Mouse (Mus musculus): ENCODE measurements around the gene Sema6b. TPM values are rescaled to one million over a fixed set of nuclear protein-coding genes. Genes with fewer than 3 reads are reported as not detected.
"Not testable (repeated sequence)": the region's sequence is repeated elsewhere in the genome, so short reads cannot be mapped to it uniquely, and the experiment has no call there.

The Sema6b gene
- polyA plus RNA-seq, 1 experiment from 2014 or later, result 1.5 TPM

DNA sequence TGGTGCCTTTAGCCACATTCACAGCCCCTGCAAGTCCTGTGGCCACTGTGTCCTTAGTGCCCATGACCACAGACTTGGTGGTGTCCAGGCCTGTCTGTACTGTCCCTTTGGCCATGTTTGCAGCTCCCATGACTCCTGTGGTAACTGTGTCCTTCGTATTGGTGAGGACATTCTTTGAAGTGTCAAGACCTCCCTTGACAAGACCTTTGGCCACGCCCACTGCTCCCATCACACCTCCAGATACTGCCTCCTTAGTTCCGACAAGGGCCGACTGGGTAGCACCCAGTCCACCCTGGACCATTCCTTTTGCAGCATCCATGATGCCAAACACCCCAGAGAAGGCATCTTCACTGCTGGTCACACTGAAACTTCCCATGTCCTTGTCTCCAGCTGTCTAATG, 33.2 kb downstream of the Sema6b start:
- H3K9ac ChIP-seq (ENCODE audit: low read depth, low read length), result no peak overlapping the region
- no peak overlapping the region for H3K27ac ChIP-seq (ENCODE audit: low read depth, low read length)
- DNase-seq (ENCODE audit: low spot score) (no peak), ATAC-seq (replicated peaks; ENCODE audit: low FRiP score) (no peak)
- no peaks in the 10 kb centered on the region for H3K27me3 ChIP-seq (replicated peaks; ENCODE audit: control insufficient read depth, insufficient read depth, low read length)
- peaks cover 6% of the 10 kb centered on the region for H3K36me3 ChIP-seq (ENCODE audit: control insufficient read depth, insufficient read depth, low read length)
- H3K4me3 ChIP-seq (ENCODE audit: low read depth, low read length), result no peak overlapping the region
- WGBS, result 65% methylated on average over 4 of the region's 4 CpGs
- no peak overlapping the region for H3K4me2 ChIP-seq
- H3K4me1 ChIP-seq (replicated peaks; ENCODE audit: control insufficient read depth, insufficient read depth, low read length), result no peaks in the 10 kb centered on the region
- no peaks in the 10 kb centered on the region for H3K9me3 ChIP-seq (ENCODE audit: control insufficient read depth, low read length)

DNA sequence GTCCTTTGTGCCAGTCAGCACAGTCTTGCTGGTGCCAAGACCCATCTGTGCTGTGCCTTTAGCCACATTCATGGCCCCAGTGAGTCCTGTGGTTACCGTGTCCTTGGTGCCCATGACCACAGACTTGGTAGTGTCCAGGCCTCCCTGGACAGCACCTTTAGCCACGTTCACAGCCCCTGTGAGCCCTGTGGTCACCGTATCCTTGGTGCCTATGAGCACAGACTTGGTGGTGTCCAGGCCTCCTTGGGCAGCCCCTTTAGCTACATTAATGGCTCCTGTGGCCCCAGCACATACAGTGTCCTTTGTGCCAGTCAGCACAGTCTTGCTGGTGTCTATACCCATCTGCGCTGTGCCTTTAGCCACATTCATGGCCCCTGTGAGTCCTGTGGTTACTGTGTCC, 33.7 kb downstream of the Sema6b start:
- H3K9ac ChIP-seq (ENCODE audit: low read depth, low read length); H3K9me3 ChIP-seq (ENCODE audit: control insufficient read depth, low read length); H3K4me3 ChIP-seq (ENCODE audit: low read depth, low read length); H3K27me3 ChIP-seq (replicated peaks; ENCODE audit: control insufficient read depth, insufficient read depth, low read length); H3K27ac ChIP-seq (ENCODE audit: low read depth, low read length); H3K4me1 ChIP-seq (replicated peaks; ENCODE audit: control insufficient read depth, insufficient read depth, low read length); DNase-seq (ENCODE audit: low spot score); H3K4me2 ChIP-seq; ATAC-seq (replicated peaks; ENCODE audit: low FRiP score): not testable (repeated sequence)
- WGBS, result 92% methylated on average over 4 of the region's 4 CpGs
- peaks cover 11% of the 10 kb centered on the region for H3K36me3 ChIP-seq (ENCODE audit: control insufficient read depth, insufficient read depth, low read length)

DNA sequence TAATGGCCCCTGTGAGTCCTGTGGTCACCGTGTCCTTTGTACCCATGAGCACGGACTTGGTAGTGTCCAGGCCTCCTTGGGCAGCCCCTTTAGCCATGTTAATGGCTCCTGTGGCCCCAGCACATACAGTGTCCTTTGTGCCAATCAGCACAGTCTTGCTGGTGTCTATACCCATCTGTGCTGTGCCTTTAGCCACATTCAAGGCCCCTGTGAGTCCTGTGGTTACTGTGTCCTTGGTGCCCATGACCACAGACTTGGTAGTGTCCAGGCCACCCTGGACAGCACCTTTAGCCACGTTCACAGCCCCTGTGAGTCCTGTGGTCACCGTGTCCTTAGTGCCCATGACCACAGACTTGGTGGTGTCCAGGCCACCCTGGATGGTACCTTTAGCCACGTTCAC, 35.3 kb downstream of the Sema6b start:
- ATAC-seq (replicated peaks; ENCODE audit: low FRiP score); DNase-seq (ENCODE audit: low spot score); H3K27ac ChIP-seq (ENCODE audit: low read depth, low read length); H3K9ac ChIP-seq (ENCODE audit: low read depth, low read length); H3K9me3 ChIP-seq (ENCODE audit: control insufficient read depth, low read length); H3K4me3 ChIP-seq (ENCODE audit: low read depth, low read length); H3K4me2 ChIP-seq; H3K27me3 ChIP-seq (replicated peaks; ENCODE audit: control insufficient read depth, insufficient read depth, low read length); H3K4me1 ChIP-seq (replicated peaks; ENCODE audit: control insufficient read depth, insufficient read depth, low read length): not testable (repeated sequence)
- WGBS, result 90% methylated on average over 2 of the region's 5 CpGs
- peaks cover 23% of the 10 kb centered on the region for H3K36me3 ChIP-seq (ENCODE audit: control insufficient read depth, insufficient read depth, low read length)

DNA sequence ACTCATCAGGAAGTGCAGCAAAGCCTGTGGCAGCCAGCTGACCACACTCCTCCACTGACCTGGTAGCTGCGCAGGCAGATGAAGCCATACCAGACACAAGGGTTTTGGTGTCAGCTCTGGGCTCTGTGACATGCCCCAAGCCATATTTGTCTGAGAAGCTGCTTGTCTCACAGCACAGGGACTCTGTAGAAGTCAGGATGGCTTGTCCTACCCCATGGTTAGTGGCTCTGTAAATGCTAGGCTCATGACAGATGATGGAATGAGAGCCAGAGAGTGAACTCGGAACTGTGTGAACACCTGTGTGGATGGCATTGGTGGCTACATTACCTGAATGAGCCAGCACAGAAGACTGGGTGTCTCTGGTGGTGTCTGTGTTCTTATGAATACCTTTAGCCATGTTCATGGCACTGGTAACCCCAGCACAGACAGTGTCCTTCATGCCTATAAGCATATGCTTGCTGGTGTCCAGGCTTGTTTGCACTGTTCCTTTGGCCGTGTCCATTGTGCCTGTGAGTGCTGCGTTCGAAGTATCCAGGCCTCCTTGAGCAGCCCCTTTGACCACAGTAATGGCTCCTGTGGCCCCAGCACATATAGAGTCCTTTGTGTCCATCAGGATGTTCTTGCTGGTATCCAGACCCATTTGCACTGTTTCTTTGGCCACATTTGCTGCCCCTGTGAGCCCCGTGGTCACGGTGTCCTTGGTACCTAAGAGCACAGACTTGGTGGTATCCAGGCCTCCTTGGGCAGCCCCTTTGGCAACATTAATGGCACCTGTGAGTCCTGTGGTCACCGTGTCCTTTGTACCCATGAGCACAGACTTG, 36.5 kb downstream of the Sema6b start:
- Histone ChIP-seq H3K27me3 (replicated peaks; ENCODE audit: control insufficient read depth, insufficient read depth, low read length) (no peaks in the 10 kb centered on the region), H3K27ac (ENCODE audit: low read depth, low read length) (no peak overlapping the region), H3K9ac (ENCODE audit: low read depth, low read length) (no peak overlapping the region), H3K4me1 (replicated peaks; ENCODE audit: control insufficient read depth, insufficient read depth, low read length) (no peaks in the 10 kb centered on the region), H3K4me3 (ENCODE audit: low read depth, low read length) (no peak overlapping the region), H3K9me3 (ENCODE audit: control insufficient read depth, low read length) (no peaks in the 10 kb centered on the region), H3K4me2 (no peak overlapping the region), H3K36me3 (ENCODE audit: control insufficient read depth, insufficient read depth, low read length) (peaks cover 30% of the 10 kb centered on the region)
- 97% methylated on average over 8 of the region's 8 CpGs for WGBS
- DNase-seq (ENCODE audit: low spot score) (no peak), ATAC-seq (replicated peaks; ENCODE audit: low FRiP score) (no peak)

DNA sequence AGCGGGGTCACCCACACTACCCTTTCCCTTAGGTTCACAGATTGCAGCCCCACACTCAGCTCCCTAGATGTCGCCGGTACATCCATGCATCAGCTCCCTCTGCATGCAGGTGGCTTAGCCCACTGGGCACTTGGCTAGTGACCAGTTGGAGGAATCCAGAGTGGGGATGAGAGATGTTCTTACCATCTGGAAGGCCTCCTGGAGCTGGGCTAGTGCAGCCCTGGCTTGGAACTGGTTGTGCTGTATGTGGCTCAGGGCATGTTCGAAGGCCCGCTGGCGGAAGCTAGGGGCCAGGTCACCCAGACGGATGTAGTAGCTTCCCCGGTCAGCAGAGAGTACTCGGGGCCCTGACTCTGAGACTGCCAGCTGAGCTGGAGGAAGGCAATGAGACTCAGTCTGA, 37.2 kb downstream of the Sema6b start:
- no peak overlapping the region for H3K9ac ChIP-seq (ENCODE audit: low read depth, low read length)
- no peaks in the 10 kb centered on the region for H3K4me1 ChIP-seq (replicated peaks; ENCODE audit: control insufficient read depth, insufficient read depth, low read length)
- 93% methylated on average over 9 of the region's 9 CpGs for WGBS
- H3K27me3 ChIP-seq (replicated peaks; ENCODE audit: control insufficient read depth, insufficient read depth, low read length), result no peaks in the 10 kb centered on the region
- no peaks in the 10 kb centered on the region for H3K9me3 ChIP-seq (ENCODE audit: control insufficient read depth, low read length)
- no peak overlapping the region for H3K4me3 ChIP-seq (ENCODE audit: low read depth, low read length)
- DNase-seq (ENCODE audit: low spot score) (no peak), ATAC-seq (replicated peaks; ENCODE audit: low FRiP score) (no peak)
- no peak overlapping the region for H3K4me2 ChIP-seq
- H3K27ac ChIP-seq (ENCODE audit: low read depth, low read length), result no peak overlapping the region
- peaks cover 37% of the 10 kb centered on the region for H3K36me3 ChIP-seq (ENCODE audit: control insufficient read depth, insufficient read depth, low read length)

DNA sequence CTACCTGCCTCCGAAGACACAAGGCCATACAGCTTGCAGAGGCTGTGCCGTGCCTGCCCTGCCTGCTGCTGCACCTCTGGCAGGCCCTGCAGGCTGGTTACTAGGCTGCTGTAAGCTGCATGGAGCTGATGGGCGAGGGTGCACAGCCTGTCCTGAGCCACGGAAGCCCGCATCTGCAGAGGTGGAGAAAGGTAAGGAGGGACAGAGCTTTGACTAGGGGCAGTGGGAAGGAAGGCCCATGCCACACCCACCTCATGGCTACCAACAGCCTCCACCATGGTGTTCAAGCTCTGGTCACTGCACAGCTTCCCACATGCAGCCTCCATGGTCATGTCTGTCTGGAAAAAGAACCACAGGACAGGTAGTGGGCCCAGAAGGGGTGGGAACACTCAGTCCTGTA, 38.0 kb downstream of the Sema6b start:
- no peak for ATAC-seq (replicated peaks; ENCODE audit: low FRiP score)
- H3K27ac ChIP-seq (ENCODE audit: low read depth, low read length), result no peak overlapping the region
- H3K9ac ChIP-seq (ENCODE audit: low read depth, low read length), result no peak overlapping the region
- H3K4me1 ChIP-seq (replicated peaks; ENCODE audit: control insufficient read depth, insufficient read depth, low read length), result no peaks in the 10 kb centered on the region
- no peak overlapping the region for H3K4me2 ChIP-seq
- 82% methylated on average over 5 of the region's 5 CpGs for WGBS
- no peak for DNase-seq (ENCODE audit: low spot score)
- H3K36me3 ChIP-seq (ENCODE audit: control insufficient read depth, insufficient read depth, low read length), result peaks cover 45% of the 10 kb centered on the region
- H3K4me3 ChIP-seq (ENCODE audit: low read depth, low read length), result no peak overlapping the region
- H3K27me3 ChIP-seq (replicated peaks; ENCODE audit: control insufficient read depth, insufficient read depth, low read length), result no peaks in the 10 kb centered on the region
- no peaks in the 10 kb centered on the region for H3K9me3 ChIP-seq (ENCODE audit: control insufficient read depth, low read length)

DNA sequence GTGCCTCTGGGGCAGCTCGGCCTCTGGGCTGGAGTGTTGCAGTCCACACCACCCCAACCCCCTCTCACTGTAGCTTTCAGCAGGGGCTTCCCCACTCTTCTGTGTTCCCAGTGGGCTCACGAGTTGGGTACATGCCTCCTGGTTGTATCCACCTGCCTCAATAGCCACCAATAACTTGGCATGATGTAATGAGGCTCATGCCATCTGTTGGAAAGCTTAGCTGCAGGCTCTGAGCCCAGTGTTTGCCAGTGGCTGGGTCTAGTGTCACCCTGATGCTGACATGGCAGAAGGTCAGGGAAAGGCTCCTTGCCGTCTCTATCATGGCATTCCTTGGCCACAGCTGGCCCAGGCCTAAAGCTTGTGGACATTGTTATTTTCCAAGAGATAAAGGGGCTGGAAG, 39.3 kb downstream of the Sema6b start:
- no peak overlapping the region for H3K9ac ChIP-seq (ENCODE audit: low read depth, low read length)
- DNase-seq (ENCODE audit: low spot score) (no peak), ATAC-seq (replicated peaks; ENCODE audit: low FRiP score) (no peak)
- no peak overlapping the region for H3K4me2 ChIP-seq
- H3K4me3 ChIP-seq (ENCODE audit: low read depth, low read length), result no peak overlapping the region
- WGBS, result 88% methylated on average over 3 of the region's 3 CpGs
- H3K9me3 ChIP-seq (ENCODE audit: control insufficient read depth, low read length), result no peaks in the 10 kb centered on the region
- H3K36me3 ChIP-seq (ENCODE audit: control insufficient read depth, insufficient read depth, low read length), result peaks cover 55% of the 10 kb centered on the region
- H3K27me3 ChIP-seq (replicated peaks; ENCODE audit: control insufficient read depth, insufficient read depth, low read length), result no peaks in the 10 kb centered on the region
- H3K4me1 ChIP-seq (replicated peaks; ENCODE audit: control insufficient read depth, insufficient read depth, low read length), result no peaks in the 10 kb centered on the region
- H3K27ac ChIP-seq (ENCODE audit: low read depth, low read length), result no peak overlapping the region

DNA sequence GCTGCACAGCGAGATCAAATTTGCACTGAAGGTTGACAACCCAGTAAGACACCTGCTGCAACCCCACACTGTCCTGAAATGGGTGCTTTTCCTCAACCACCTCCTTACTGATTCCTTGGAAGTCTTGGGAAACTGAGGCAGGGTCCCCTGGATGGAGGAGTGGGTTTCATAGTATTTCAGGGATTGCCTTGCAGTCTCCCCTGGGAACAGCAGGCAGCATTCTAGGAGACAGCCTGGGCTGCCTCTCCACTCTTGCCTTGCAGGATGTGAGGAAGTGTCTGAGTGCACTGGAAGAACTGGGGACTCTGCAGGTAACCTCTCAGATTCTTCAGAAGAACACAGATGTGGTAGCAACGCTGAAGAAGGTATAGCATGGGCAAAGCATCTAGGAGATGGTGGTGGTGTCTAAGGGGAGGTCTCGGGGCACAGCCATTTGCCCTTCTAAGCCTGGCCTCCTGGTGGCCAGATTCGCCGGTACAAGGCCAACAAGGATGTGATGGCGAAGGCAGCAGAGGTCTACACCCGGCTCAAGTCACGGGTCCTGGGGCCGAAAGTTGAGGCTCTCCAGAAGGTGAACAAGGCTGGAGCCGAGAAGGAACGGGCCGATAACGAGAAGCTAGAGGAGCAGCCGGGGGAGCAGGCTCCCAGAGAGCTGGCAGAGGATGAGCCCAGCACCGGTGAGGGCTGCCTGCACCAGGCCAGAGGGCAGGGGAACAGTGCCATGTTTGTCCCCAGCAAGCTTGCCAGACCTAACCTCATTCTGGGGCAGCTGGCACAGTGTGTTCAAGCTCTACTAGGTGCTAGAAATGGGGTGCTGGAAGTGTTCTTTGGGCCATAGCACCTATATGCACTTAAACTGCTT, 41.2 kb downstream of the Sema6b start:
- Histone ChIP-seq H3K36me3 (ENCODE audit: control insufficient read depth, insufficient read depth, low read length) (peaks cover 59% of the 10 kb centered on the region), H3K4me2 (no peak overlapping the region), H3K27me3 (replicated peaks; ENCODE audit: control insufficient read depth, insufficient read depth, low read length) (no peaks in the 10 kb centered on the region), H3K4me3 (ENCODE audit: low read depth, low read length) (no peak overlapping the region), H3K9ac (ENCODE audit: low read depth, low read length) (no peak overlapping the region), H3K27ac (ENCODE audit: low read depth, low read length) (no peak overlapping the region), H3K4me1 (replicated peaks; ENCODE audit: control insufficient read depth, insufficient read depth, low read length) (no peaks in the 10 kb centered on the region), H3K9me3 (ENCODE audit: control insufficient read depth, low read length) (no peaks in the 10 kb centered on the region)
- DNase-seq (ENCODE audit: low spot score), result no peak
- ATAC-seq (replicated peaks; ENCODE audit: low FRiP score), result 0 out of 2 replicates have a peak, but pooled peaks have one; percentile 19
- 87% methylated on average over 15 of the region's 15 CpGs for WGBS

All from liver, embryonic 11.5 days (tissue).